Mouse (Mus musculus): ENCODE measurements around the gene Rab11fip4. TPM values are rescaled to one million over a fixed set of nuclear protein-coding genes. Genes with fewer than 3 reads are reported as not detected.

The Rab11fip4 gene
- total and polyA plus RNA-seq, 2 experiments from 2014 or later, result not detected

GRCm38 (mm10) chr11:79673717-79674116 lies 82.7 kb downstream of the Rab11fip4 start:
- DNase-seq (ENCODE audit: low spot score) (no peak), ATAC-seq (ENCODE audit: insufficient read depth, low read depth) (no peak)
- Histone ChIP-seq H3K36me3 (replicated peaks; ENCODE audit: control insufficient read depth, insufficient read depth, low read length) (no peaks in the 10 kb centered on the region), H3K4me2 (ENCODE audit: low read depth, low read length) (no peak overlapping the region), H3K27me3 (ENCODE audit: control insufficient read depth, insufficient read depth, low read length) (no peaks in the 10 kb centered on the region), H3K4me3 (ENCODE audit: low read depth, low read length) (no peak overlapping the region), H3K27ac (ENCODE audit: low read depth) (no peak overlapping the region), H3K4me1 (ENCODE audit: control insufficient read depth, insufficient read depth) (peaks cover 10% of the 10 kb centered on the region; the same call in 1 of the 2 replicates), H3K9ac (replicated peaks; ENCODE audit: low read depth, low read length) (no peak overlapping the region), H3K9me3 (replicated peaks; ENCODE audit: control insufficient read depth, low read length) (no peaks in the 10 kb centered on the region)
- 67% methylated on average over 8 of the region's 8 CpGs for WGBS
- no peak for TF ChIP-seq EP300 (IDR thresholded peaks at IDR 0.05; ENCODE audit: low read depth)
- no peak for TF ChIP-seq CTCF (IDR thresholded peaks at IDR 0.05; ENCODE audit: low read depth)

- WGBS, result 66% methylated on average over 3 of the region's 3 CpGs
- H3K27me3 ChIP-seq (ENCODE audit: control insufficient read depth, insufficient read depth, low read length), result no peaks in the 10 kb centered on the region
- DNase-seq (ENCODE audit: low spot score) (no peak), ATAC-seq (ENCODE audit: insufficient read depth, low read depth) (no peak)
- no peaks in the 10 kb centered on the region for H3K36me3 ChIP-seq (replicated peaks; ENCODE audit: control insufficient read depth, insufficient read depth, low read length)
- H3K9ac ChIP-seq (replicated peaks; ENCODE audit: low read depth, low read length), result no peak overlapping the region
- H3K27ac ChIP-seq (ENCODE audit: low read depth), result no peak overlapping the region
- TF ChIP-seq EP300 (IDR thresholded peaks at IDR 0.05; ENCODE audit: low read depth) (no peak), CTCF (IDR thresholded peaks at IDR 0.05; ENCODE audit: low read depth) (no peak)
- no peaks in the 10 kb centered on the region for H3K9me3 ChIP-seq (replicated peaks; ENCODE audit: control insufficient read depth, low read length)
- H3K4me3 ChIP-seq (ENCODE audit: low read depth, low read length), result no peak overlapping the region
- H3K4me1 ChIP-seq (ENCODE audit: control insufficient read depth, insufficient read depth), result peaks cover 10% of the 10 kb centered on the region; the same call in 1 of the 2 replicates
- no peak overlapping the region for H3K4me2 ChIP-seq (ENCODE audit: low read depth, low read length)
Measured at GRCm38 (mm10) chr11:79674231-79674630, 83.2 kb downstream of the Rab11fip4 start.

- no peak for ATAC-seq (ENCODE audit: insufficient read depth, low read depth)
- DNase-seq (ENCODE audit: low spot score), result peak; percentile 38
- Histone ChIP-seq H3K9ac (replicated peaks; ENCODE audit: low read depth, low read length) (no peak overlapping the region), H3K27ac (ENCODE audit: low read depth) (no peak overlapping the region), H3K36me3 (replicated peaks; ENCODE audit: control insufficient read depth, insufficient read depth, low read length) (no peaks in the 10 kb centered on the region), H3K4me3 (ENCODE audit: low read depth, low read length) (no peak overlapping the region), H3K9me3 (replicated peaks; ENCODE audit: control insufficient read depth, low read length) (no peaks in the 10 kb centered on the region), H3K4me1 (ENCODE audit: control insufficient read depth, insufficient read depth) (peaks cover 10% of the 10 kb centered on the region; the same call in 1 of the 2 replicates), H3K4me2 (ENCODE audit: low read depth, low read length) (no peak overlapping the region), H3K27me3 (ENCODE audit: control insufficient read depth, insufficient read depth, low read length) (no peaks in the 10 kb centered on the region)
- TF ChIP-seq CTCF (IDR thresholded peaks at IDR 0.05; ENCODE audit: low read depth), result no peak
- no peak for TF ChIP-seq EP300 (IDR thresholded peaks at IDR 0.05; ENCODE audit: low read depth)
- WGBS, result 40% methylated on average over 7 of the region's 7 CpGs
Measured at GRCm38 (mm10) chr11:79674632-79675031, 83.6 kb downstream of the Rab11fip4 start.

- no peaks in the 10 kb centered on the region for H3K9me3 ChIP-seq (replicated peaks; ENCODE audit: control insufficient read depth, low read length)
- no peaks in the 10 kb centered on the region for H3K27me3 ChIP-seq (ENCODE audit: control insufficient read depth, insufficient read depth, low read length)
- no peak overlapping the region for H3K4me3 ChIP-seq (ENCODE audit: low read depth, low read length)
- no peak for TF ChIP-seq EP300 (IDR thresholded peaks at IDR 0.05; ENCODE audit: low read depth)
- no peak for TF ChIP-seq CTCF (IDR thresholded peaks at IDR 0.05; ENCODE audit: low read depth)
- no peak overlapping the region for H3K9ac ChIP-seq (replicated peaks; ENCODE audit: low read depth, low read length)
- no peak overlapping the region for H3K27ac ChIP-seq (ENCODE audit: low read depth)
- H3K4me1 ChIP-seq (ENCODE audit: control insufficient read depth, insufficient read depth), result peaks cover 10% of the 10 kb centered on the region; the same call in 1 of the 2 replicates
- no peak overlapping the region for H3K4me2 ChIP-seq (ENCODE audit: low read depth, low read length)
- ATAC-seq (ENCODE audit: insufficient read depth, low read depth) (no peak), DNase-seq (ENCODE audit: low spot score) (no peak)
- no peaks in the 10 kb centered on the region for H3K36me3 ChIP-seq (replicated peaks; ENCODE audit: control insufficient read depth, insufficient read depth, low read length)
- 77% methylated on average over 12 of the region's 12 CpGs for WGBS
Measured at GRCm38 (mm10) chr11:79675285-79675684, 84.3 kb downstream of the Rab11fip4 start.

- ATAC-seq (ENCODE audit: insufficient read depth, low read depth) (no peak), DNase-seq (ENCODE audit: low spot score) (no peak)
- 63% methylated on average over 6 of the region's 6 CpGs for WGBS
- no peaks in the 10 kb centered on the region for H3K27me3 ChIP-seq (ENCODE audit: control insufficient read depth, insufficient read depth, low read length)
- no peaks in the 10 kb centered on the region for H3K9me3 ChIP-seq (replicated peaks; ENCODE audit: control insufficient read depth, low read length)
- H3K36me3 ChIP-seq (replicated peaks; ENCODE audit: control insufficient read depth, insufficient read depth, low read length), result no peaks in the 10 kb centered on the region
- no peak overlapping the region for H3K4me2 ChIP-seq (ENCODE audit: low read depth, low read length)
- no peak overlapping the region for H3K9ac ChIP-seq (replicated peaks; ENCODE audit: low read depth, low read length)
- H3K4me3 ChIP-seq (ENCODE audit: low read depth, low read length), result no peak overlapping the region
- H3K27ac ChIP-seq (ENCODE audit: low read depth), result no peak overlapping the region
- no peak for TF ChIP-seq EP300 (IDR thresholded peaks at IDR 0.05; ENCODE audit: low read depth)
- no peak for TF ChIP-seq CTCF (IDR thresholded peaks at IDR 0.05; ENCODE audit: low read depth)
- peaks cover 10% of the 10 kb centered on the region; the same call in 1 of the 2 replicates for H3K4me1 ChIP-seq (ENCODE audit: control insufficient read depth, insufficient read depth)
Measured at GRCm38 (mm10) chr11:79675994-79676393, 85.0 kb downstream of the Rab11fip4 start.

GRCm38 (mm10) chr11:79676483-79676967 lies 85.5 kb downstream of the Rab11fip4 start:
- WGBS, result 62% methylated on average over 2 of the region's 2 CpGs
- H3K4me3 ChIP-seq (ENCODE audit: low read depth, low read length), result no peak overlapping the region
- no peak overlapping the region for H3K9ac ChIP-seq (replicated peaks; ENCODE audit: low read depth, low read length)
- H3K27ac ChIP-seq (ENCODE audit: low read depth), result no peak overlapping the region
- DNase-seq (ENCODE audit: low spot score) (no peak), ATAC-seq (ENCODE audit: insufficient read depth, low read depth) (no peak)
- H3K36me3 ChIP-seq (replicated peaks; ENCODE audit: control insufficient read depth, insufficient read depth, low read length), result no peaks in the 10 kb centered on the region
- H3K9me3 ChIP-seq (replicated peaks; ENCODE audit: control insufficient read depth, low read length), result no peaks in the 10 kb centered on the region
- H3K4me1 ChIP-seq (ENCODE audit: control insufficient read depth, insufficient read depth), result peaks cover 10% of the 10 kb centered on the region; the same call in 1 of the 2 replicates
- H3K27me3 ChIP-seq (ENCODE audit: control insufficient read depth, insufficient read depth, low read length), result no peaks in the 10 kb centered on the region
- TF ChIP-seq EP300 (IDR thresholded peaks at IDR 0.05; ENCODE audit: low read depth), result no peak
- no peak for TF ChIP-seq CTCF (IDR thresholded peaks at IDR 0.05; ENCODE audit: low read depth)
- H3K4me2 ChIP-seq (ENCODE audit: low read depth, low read length), result no peak overlapping the region
